Mouse (Mus musculus) common myeloid progenitor, adult 5-6 weeks (primary cell): ENCODE measurements around the gene Tmed10. TPM values are rescaled to one million over a fixed set of nuclear protein-coding genes. Genes with fewer than 3 reads are reported as not detected.

Experiments used
- ATAC-seq: replicated peaks from 2 replicates; pipeline ENCODE4 v1.8.0; 2016; ENCODE audit warnings: low read depth, mild to moderate bottlenecking, moderate TSS enrichment, inconsistent platforms; ENCODE audit not compliant: poor library complexity, severe bottlenecking
- total RNA-seq: library from RNA; stranded (forward); fragments of 200-1000, 187-1606 nt; gene quantifications from 2 replicates; pipeline ENCODE4 v1.2.3, GENCODE M21; 2017

The Tmed10 gene
- total RNA-seq, result 111 and 156 TPM in 2 replicates

GRCm38 (mm10) chr12:85374561-85375272 is at the start of gene Tmed10:
Tmed10 (minus strand) TSS chr12:85374847.
- ATAC-seq, result peak; percentile 84

DNA sequence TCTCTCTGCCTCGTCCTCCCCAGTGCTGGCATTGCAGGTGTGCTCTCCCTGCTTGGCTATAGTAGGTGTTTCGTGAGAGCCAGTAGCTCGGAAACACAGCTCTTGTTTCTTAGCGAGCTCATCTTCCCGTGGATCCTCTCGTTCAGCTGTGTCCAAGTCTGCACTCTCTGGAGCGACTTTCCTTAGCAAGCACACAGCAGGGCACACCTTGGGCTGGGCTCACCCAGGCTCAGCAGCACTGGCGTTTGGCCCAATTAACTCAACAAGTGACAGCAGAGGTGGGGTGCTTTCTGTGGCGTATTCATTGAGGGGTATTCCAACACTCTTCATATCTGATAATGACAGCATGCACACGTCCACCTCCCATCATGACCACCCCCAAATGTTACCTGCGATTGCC is 48.6 kb upstream of the Tmed10 start:
- no peak for ATAC-seq

- no peak for ATAC-seq
These were observed 47.9 kb upstream of the Tmed10 start for GRCm38 (mm10) chr12:85422536-85422935.

- ATAC-seq, result peak; percentile 23; the same call in 1 of the 2 replicates
These were observed 46.3 kb upstream of the Tmed10 start for GRCm38 (mm10) chr12:85420945-85421344.

- ATAC-seq, result peak; percentile 91
These were observed 43.2 kb upstream of the Tmed10 start for GRCm38 (mm10) chr12:85417845-85418244.

DNA sequence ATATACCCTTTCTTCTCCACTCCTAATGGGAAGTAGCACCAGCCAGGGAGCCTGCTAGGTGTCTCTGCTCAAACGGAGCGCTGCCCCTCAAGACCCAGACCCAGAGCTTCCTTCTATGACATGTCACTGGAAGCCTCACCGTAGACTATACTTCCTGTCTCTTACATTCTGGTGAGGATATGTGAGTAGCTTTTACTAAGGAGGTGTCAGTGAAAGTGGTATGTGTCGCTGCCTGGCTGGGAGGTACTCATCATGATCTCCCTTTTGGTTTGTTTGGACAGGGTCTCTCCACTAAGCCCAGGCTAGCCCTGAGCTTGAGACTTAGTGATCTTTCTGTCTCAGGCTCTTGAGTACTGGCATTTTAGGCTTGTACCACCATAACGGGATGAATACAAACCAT is 41.7 kb upstream of the Tmed10 start:
- ATAC-seq, result no peak

- ATAC-seq, result no peak
These were observed 41.2 kb upstream of the Tmed10 start for GRCm38 (mm10) chr12:85415876-85416275.

DNA sequence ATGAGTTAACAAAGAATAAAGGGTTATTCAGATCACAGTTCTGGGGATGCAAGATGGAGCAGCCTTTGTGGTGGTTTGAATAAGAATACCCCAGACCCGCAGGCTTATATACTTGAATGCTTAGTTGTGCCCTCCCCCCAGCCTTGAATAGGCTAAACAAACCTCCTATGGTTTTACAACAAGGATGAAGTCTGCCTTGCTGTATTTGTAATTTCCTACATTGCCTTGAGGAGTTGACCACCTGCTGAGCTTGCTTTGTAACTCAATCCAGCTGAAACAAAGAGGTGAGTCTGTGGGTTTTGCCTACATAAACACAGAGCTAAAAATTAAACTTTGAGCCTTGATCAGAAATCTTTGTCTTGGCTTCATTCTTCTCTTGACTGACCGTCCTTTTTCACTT is 36.5 kb upstream of the Tmed10 start:
- no peak for ATAC-seq

DNA sequence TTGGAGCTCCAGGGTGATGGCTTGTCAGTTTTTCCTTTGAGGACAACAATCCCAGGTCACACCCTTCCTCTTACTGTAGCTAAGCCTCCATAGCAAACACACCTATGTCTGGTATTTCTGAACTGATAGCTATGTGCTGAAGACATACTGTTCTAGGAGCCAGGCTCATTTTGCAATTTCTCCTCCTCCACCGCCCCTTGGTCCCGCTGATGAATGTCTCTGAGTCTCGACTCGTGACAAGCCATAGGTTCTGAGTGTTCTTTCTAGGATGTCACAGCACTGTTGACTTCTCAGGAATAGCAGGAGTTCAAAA is 23.3 kb upstream of the Tmed10 start:
- no peak for ATAC-seq

DNA sequence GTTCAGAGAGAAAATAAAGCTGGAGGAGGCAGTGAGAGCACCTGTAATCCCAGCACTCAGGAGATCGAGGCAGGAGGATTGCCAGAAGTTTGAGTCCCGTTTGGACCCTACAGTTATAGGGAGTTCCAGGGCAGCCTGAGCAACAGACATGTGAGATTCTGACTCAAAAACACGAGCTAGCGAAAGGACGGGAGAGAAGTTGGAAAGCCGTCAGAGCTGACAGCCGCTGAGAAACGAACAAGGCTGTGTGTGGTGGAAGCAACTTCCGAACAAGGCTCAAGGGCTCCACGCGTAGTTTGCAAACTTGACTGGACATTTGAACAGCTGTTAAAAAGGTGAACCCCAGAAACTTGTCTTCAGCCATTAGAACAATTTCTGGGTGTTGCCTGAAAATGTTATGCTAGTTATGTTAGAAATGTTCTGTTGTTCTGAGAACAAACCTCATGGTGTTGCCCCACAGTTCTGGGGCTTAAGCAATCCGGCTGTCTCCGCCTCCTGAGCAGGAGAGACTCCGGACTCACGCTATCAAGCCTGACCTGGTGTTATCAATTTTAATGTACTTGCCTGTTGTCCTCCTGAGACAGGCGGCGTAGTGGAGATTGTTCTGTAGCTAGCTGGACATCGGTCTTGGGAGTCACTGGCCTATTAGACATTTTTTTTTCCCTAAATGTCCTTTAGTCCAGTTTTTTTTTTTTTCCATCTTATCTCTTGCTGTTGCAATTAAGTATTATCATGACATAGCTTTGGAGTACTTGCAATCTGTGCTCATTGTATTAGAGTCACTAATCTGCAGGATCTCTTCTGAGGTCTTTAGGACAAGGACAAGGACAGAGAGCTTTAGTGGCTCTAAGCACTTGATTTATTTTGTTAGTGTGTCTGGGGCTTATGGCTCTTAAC is 22.7 kb upstream of the Tmed10 start:
- peak; percentile 28; the same call in 1 of the 2 replicates for ATAC-seq

DNA sequence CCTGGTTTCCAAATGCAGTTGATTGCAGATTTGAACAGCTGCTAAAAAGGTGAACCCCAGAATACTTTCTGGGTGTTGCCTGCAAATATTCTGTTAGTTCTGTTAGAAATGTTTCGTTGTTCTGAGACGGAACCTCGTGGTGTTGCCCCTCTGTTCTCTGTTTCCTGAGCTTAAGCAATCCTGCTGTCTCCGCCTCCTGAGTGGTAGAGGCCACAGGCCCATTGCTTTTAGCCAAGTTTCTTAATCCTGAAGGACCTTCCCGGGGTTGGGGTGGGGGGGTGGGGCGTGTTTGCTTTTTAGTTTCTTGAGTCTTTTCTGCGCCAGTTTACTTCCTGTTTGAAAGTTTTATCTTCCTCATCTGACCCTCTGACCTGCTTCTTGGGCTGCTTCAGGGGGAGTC is 19.3 kb upstream of the Tmed10 start:
- peak; percentile 36; the same call in 1 of the 2 replicates for ATAC-seq

- no peak for ATAC-seq
These were observed 18.9 kb upstream of the Tmed10 start for GRCm38 (mm10) chr12:85393526-85393925.

DNA sequence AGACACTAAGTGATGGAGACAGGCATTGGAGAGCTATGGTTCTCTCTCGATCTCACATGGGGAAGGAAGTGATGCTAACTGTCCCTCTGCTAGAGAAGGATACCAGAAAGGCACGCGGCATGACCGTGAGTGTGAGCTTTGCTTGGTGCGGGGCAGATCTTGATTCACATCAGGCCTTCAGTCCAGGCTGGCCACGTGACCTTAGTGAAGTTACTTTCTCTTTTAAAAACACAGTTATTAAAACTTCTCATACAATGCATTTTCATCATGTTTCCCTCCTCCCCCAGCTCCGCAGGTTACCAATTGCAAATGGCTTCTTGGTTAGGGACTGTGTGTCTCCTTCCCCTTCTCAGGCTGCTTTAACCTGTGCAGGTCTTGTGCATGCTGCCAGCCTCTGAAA is 16.5 kb upstream of the Tmed10 start:
- no peak for ATAC-seq

DNA sequence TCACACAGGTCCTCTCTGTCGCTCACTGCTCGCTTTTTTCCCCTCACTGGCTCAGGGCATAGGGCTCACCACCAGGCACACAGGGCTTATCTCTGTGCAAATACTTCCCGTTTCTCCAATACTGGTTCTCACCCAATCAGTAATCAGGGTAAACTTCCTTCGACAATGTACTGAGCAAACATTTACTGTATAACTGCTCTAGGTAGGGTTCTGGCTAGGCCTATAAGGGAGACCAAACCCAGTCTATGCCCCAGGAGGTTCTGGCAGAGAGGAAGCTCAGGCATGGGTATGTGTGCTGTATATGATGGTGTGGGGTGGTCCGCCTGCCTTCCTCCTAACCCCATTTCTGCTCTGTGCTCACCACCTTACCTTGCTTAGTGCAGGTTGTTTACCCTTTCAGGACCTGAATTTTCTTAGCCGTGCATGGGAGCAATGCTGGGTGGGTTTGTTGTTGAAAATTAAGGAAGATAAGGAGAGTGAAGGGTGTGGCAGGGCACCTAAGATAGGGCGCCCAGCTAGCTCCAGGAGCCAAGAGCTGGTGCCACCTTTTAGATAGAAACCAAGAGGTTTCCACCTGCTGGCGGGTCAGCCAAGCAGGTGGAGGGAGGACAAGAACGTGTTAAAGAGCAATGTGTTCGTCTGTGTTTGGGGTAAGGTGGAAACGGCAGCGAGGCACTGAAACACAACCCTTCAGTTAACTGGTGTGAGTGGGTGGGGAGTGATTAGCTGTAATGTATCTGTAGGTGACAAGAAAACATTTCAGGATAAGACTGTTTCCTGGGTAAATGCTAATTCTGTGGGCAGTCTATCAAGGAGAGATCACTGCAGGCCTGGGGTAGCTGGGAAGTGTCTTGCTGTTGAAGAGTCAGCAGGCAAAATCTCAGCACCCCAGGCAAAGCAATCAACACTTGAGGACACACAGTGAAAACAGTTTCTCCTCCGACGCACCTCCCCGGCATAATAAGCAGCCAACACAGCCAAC is 14.8 kb upstream of the Tmed10 start:
- peak; percentile 72 for ATAC-seq

DNA sequence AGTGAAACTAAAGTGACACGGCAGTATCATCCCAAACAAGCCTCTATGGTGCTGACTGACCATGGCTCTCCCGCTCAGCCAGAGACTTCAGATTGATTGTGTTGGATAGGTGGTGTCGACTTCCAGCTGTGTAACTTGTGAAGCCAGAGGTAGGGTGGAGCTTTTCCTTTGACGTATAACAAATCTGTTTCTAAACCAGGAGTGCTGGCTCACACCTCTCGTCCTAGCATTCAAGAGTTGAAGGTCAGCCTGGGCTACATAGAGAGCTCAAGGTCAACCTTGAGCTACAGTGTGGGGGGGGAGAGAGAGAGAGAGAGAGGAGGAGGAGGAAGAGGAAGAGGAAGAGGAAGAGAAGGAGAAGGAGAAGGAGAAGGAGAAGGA is 11.3 kb upstream of the Tmed10 start:
- ATAC-seq, result no peak

- peak; percentile 46 for ATAC-seq
These were observed 10.8 kb upstream of the Tmed10 start for GRCm38 (mm10) chr12:85385329-85385994.

DNA sequence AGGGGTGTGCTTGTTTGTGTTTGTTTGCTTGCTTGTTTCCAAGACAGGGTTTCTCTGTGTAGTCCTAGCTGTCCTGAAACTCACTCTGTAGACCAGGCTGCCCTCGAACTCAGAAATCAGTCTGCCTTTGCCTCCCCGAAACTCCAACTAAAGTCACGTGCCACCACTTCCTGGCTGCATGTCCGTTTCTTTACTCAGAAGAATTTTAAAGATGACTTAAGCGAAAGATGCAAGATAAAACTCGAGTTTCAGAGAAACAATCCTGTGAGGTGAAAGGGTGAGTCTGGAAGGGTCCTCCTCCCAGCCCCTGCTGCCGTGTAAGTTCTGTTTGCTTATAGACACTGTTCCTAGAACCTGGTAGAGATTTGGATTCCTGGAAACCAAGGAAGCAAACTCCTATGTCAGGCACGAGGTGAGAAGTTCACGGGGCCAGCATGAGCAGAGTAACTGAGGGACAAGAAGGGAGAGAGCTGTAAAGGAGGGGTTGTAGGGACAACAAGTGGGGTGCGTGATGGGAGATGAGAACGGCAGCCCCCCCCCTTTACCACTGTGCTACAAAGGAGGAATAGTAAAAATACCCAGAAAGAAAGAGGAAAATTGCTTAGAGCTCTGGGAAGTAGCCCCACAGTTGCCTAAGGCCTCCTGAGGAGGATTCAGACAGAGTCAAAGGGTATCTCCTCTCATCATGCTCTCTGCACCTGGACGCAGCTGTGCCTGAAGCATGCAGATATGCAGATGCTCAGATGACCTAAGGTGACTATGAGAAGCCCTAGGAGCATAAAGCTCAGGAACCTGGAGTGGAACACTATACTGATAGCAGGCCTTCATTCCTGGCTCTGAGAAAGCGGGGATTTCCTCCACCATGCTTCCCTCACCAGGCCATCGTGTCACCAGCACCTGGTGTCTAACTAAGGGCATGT is 8.4 kb upstream of the Tmed10 start:
- no peak for ATAC-seq

- ATAC-seq, result no peak
These were observed 6.9 kb upstream of the Tmed10 start for GRCm38 (mm10) chr12:85381570-85381969.

GRCm38 (mm10) chr12:85380942-85381341 is 6.3 kb upstream of the Tmed10 start:
- ATAC-seq, result no peak
